Mouse (Mus musculus): ENCODE measurements around the gene Ppm1n.

Gene Ppm1n

DNA sequence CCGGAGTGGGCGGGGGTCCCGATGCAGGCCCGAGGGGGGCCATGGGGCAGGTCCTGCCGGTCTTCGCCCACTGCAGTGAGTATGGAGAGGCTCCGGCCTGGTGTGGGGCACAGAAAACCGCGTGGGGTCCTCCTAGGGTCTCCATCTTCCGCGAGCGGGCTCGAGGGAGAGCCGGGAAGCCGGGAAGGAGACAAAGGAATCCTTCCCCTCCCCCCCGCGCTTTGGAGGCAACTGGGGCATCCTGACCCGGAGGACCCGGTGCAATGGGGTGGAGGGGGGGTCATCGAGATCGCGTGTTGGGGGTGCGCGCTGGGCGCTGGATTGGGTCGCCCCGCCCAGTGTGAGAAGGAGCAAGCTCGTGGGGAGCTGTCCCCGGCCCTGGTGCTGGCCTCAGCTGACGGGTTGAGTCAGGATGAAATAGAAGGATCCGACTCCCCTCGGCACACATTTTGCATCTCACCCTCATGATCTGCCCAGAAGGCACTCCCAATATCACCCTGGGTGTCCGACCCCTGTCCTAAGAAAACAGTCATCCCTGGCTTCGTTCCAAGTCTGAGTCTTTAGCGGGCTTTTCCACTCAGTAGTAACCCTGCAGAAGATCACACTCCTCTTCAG, 3.0 kb upstream of the Ppm1n start:
- peak in 1 of 2 experiments; percentile 35 for DNase-seq (ENCODE audit: low spot score in 2 of 2)

DNA sequence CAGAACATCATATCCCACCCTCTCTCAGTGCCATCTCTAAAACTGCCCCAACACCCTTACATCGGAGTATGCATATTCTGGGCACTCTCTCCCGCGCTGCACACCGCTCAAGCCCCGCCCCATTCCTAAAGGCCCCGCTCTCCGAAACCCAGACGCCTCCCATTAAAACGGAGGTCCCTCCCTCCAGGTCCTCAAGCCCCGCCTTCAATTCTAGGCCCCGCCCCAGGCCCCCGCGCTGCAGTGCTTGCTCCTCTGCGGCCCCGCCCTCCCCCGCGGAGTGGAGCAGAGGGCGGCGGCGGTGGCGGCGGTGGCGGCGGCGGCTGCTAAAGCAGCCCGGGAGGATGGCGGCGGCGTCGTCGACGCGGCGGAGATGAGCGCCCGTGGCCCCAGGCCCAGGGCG, 2.5 kb upstream of the Ppm1n start, which contains the start of gene Rtn2:
Gene Rtn2, plus strand, starts transcription at position 240 of the 400 bp plus-strand sequence.
- peak; percentile 53 to 56 for DNase-seq (ENCODE audit: low spot score in 2 of 2)

DNA sequence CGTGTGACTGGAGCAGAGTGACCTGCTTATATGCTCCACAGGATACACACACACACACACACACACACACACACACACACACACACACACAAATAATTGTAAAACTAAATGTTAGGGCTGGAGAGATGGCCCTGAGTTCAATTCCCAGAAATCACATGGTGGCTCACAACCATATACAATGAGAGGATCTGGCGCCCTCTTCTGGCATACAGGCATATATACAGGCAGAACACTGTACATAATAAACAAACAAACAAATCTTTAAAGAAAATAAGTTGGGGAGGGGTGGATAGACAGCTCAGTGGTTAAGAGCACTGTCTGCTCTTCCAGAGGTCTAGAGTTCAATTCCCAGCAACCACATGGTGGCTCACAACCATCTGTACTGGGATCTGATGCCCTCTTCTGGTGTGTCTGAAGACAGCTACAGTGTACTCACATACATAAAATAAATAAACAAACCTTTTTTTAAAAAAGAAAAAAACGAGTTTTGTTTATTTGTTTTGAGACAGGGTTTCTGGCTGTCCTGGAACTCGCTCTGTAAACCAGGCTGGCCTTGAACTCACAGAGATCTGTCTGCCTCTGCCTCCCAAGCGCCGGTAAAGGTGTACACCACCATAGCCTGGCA, 1.9 kb upstream of the Ppm1n start:
- peak in 1 of 2 experiments; percentile 55 for DNase-seq (ENCODE audit: low spot score in 2 of 2)

DNA sequence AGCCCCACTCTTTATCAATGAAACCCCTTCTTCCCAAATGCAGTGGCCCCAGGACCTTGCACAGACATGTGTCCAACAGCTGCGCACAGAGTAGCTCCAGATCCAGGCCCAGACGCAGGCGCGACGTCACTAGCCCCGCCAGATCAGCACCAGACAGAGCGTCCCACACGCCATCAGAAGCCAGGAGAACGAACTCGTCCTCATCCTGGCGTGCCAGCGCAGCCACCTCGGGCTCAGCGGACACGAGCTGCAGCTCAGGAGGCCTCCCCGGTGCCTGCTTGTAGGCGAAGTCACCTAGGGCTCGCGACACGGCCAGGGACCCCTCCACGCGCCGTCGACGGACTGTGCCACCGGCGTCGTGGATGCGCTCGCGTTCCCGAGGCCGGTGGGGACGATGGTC, 812 bp downstream of the Ppm1n start:
- no peak for DNase-seq (ENCODE audit: low spot score in 2 of 2)

- no peak for DNase-seq (ENCODE audit: low spot score in 2 of 2)
These were observed 3.6 kb downstream of the Ppm1n start for GRCm38 (mm10) chr7:19276253-19276652.

- peak; percentile 82 to 85 for DNase-seq (ENCODE audit: low spot score in 2 of 2)
These were observed 7.6 kb downstream of the Ppm1n start for GRCm38 (mm10) chr7:19272173-19272764.

GRCm38 (mm10) chr7:19271238-19272172, 8.4 kb downstream of the Ppm1n start, which contains the start of gene Vasp:
Vasp (minus strand) TSS chr7:19271817.
- peak; percentile 74 to 80 for DNase-seq (ENCODE audit: low spot score in 2 of 2)

DNA sequence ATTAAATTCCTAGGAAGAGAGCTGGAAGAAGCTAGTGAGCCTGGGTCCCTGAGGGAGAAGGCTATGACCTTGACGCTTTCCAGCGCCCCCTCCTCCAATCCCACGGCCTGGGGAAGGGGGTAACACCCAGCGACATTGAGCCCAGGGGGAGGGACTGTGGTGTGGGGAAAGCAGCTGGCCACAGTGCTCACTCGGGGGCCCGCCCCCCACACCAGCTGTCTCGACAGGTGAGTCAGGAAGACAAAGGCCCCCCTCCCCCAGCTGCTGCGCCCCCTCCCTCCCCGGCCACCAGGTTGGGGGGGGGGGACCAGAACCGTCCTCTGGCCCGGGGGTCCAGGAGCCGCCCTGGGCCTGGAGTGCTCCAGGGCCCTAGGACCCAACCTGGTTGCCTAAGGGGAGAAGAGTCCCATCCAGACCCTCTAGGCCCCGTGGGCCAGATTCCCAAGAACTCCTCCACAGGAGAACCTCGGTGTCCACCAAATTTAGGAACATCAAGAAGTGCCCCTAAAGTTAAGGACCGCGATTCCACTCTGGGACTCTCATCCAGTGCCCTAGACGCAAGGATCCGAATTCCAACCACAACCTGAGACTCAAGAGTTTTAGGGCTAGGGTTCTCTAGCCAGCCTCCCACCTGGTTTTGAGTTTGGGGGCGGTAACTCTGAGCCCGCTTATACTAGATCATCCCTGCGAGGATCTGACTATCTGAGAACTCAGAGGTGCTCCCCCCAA, 9.2 kb downstream of the Ppm1n start:
- peak; percentile 34 to 41 for DNase-seq (ENCODE audit: low spot score in 2 of 2)

GRCm38 (mm10) chr7:19269721-19270441, 10.0 kb downstream of the Ppm1n start:
- DNase-seq (ENCODE audit: low spot score in 2 of 2), result no peak

DNA sequence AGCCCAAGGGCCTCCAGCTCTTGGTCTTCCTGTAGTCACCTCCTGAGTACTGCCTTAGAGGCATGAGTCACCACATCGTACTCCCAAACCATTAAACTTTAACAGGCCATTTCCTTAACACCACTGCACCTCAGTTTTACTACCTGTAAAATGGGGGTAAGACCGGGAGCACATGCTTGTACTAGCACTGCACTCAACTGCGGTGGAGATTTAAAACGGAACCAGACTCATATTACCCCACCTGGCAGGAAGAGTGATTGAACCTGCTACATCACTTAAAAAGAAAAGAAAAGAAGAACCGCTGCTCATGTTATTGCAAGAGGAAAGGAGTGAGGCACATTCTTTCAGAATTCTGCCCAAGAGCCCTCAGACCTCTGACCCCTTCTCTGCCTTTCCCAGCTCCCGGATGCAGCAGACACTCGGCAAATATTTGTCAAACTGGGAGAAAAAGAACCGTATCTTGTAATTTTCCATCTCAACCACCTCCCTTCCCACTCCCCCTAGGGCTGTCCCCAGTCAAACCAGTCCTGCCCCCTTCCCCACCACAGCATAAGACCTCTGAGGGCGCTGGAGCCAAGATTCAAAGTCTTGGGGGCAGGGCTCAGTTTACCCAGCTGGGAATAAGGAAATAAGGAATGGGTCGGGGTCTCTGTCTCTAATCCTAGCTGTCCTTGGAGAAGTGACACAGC, 10.7 kb downstream of the Ppm1n start:
- DNase-seq (ENCODE audit: low spot score in 2 of 2), result no peak

DNA sequence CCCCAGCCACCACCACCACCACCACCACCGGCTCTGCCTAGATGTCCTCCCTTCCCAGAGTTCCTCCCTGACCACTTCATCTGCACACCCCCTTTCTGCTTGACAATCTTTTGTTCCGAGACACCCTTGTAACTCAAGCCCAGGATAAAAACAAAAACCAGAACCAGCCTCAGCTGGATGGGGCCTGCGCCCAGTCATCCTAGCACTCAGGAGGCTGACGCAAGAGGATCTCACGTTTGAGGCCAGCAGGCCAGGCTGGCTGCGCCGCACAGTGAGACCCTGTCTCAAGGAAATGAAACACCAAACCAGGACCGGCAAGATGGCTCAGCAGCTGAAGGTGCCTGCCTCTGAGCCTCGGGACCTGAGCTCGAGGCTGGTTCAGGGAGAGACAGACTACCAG, 12.8 kb downstream of the Ppm1n start:
- DNase-seq (ENCODE audit: low spot score in 2 of 2), result no peak

DNA sequence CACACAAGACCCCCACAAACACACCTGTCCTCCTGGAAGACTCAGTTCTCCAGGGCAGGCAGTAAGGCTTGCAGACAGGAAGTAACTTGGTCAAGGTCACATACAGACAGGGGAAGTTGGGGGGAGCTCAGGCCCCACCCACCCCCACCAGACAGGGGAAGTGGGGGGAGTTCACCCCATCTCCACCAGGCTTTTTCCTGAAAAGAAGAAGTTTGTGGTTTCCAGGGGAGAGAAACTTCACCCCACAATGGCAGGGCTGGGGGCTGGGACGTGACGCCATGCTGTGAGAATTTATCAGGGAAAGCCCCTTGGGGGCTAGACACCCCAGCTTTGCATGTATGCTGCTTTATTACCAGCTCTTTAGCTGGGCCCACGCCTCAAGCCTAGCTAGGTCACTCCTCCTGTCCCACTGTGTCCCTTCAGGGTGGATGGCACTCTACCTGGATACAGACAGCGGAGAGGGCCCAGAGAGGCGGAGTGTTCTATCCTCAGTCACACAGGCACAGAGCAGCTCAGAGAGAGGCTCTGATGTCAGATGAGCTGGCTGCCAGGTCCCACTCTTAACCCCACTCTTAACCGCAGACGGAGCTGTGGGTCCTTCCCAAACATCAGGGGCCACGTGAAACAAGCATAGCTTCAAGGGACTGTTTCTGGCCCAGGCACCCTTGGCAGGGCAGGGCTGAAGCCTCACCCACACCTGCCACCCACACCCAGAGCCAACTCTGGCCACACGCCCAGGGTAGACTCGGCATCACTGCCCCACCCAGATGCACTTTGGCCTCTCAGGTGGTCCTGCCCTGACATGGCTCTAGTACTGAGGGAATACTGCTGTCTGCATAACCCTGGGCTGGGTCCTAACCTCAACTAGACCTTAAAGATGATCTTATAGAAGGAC, 13.7 kb downstream of the Ppm1n start:
- peak in 1 of 2 experiments; percentile 36 for DNase-seq (ENCODE audit: low spot score in 2 of 2)

DNA sequence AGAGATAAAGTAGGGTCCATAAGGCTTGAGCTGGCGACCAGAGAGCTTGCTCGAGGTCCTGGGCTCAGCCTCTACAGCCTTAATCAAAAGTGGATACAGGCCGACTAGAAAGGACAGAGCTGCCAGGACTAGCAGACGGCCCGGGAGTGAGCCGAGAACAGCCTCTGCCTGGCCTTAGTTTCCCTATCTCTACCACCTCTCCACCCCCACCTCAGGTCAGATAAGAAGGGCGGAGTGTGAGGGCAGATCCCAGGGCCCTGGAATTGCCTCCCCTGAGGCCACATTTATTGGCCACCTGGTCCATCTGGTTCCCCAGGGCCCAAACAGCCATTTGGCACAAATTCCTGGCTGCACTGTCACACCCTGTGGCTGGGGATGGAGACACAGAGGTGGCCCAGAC, 14.7 kb downstream of the Ppm1n start:
- no peak for DNase-seq (ENCODE audit: low spot score in 2 of 2)

- no peak for DNase-seq (ENCODE audit: low spot score in 2 of 2)
These were observed 21.5 kb downstream of the Ppm1n start for GRCm38 (mm10) chr7:19258336-19258735.

GRCm38 (mm10) chr7:19257390-19258022, 22.4 kb downstream of the Ppm1n start:
- no peak for DNase-seq (ENCODE audit: low spot score in 2 of 2)

DNA sequence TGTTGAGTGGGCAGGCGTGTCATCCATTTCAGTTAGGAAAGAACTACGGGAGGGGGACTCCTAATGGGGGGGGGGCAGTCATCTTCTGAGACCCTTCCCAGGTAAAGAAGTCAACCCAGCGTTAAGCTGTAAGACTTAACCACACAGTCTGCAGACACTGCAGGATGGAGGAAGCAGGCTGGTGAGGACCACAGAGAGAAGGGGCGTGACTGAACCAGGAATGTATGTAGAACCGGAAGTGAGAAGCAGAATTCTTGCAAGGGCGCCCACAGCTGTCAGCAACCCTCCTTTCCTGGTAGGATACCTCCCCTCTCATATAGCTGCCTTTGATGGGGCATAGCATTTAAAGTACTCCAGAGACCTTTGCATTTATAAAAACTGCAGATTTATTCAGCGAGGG, 23.3 kb downstream of the Ppm1n start:
- DNase-seq (ENCODE audit: low spot score in 2 of 2), result no peak

GRCm38 (mm10) chr7:19255395-19255794, 24.5 kb downstream of the Ppm1n start:
- DNase-seq (ENCODE audit: low spot score in 2 of 2), result no peak

GRCm38 (mm10) chr7:19253437-19253836, 26.4 kb downstream of the Ppm1n start:
- DNase-seq (ENCODE audit: low spot score in 2 of 2), result no peak

DNA sequence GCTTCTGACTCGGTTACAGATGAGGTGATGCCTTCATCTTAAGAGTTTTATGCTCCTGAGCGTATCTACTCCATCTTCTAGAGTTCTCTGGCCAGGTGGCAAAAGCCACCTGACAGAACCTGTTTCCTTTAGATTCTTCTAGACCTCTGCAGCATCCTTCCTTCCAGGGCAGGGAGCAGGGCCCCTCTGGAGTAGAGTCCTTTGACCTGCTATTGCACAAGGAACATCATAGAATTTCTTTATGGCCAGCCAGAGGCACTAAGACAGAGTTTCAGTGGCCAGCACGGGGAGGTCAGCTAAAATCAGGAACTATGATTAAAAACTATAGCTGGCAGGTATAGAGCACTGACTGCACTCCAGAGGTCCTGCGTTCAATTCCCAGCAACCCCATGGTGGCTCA, 27.8 kb downstream of the Ppm1n start:
- DNase-seq (ENCODE audit: low spot score in 2 of 2), result no peak
